Mouse (Mus musculus): ENCODE results near the gene Mif4gd.

DNA sequence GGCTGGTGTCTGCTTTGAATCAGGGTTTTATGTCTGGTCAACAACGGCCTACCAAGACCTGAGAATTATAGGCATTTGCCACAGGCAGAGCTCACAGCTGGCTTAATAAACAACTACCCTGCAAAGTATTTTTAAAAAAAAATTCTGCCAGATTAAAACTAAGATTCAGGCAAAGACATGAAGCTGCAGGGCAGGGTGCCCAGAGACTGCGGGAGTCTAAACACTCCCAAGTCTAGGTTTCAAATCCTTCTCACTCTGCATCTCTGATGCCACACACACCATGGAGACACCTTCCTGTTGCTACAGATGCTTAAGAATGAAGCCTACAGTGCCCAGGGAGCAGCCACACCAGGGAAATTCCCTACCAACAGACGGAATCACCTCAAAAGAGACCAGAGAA, 38.9 kb upstream of the Mif4gd start:
- TF ChIP-seq CTCF (IDR thresholded peaks at IDR 0.05; ENCODE audit: borderline replicate concordance, control insufficient read depth, extremely low read depth, insufficient read depth, low read length, poor library complexity) (no peak), POLR2A (IDR thresholded peaks at IDR 0.05; ENCODE audit: control insufficient read depth, extremely low read depth, insufficient read depth, low read length, poor library complexity) (no peak)
